In genomic region chr10:96450266-96450665, GRCm38 (mm10) we compare ENCODE assay signal across 16 mouse cellular contexts.
"Had no signal": no experiment of that assay in that cellular context is flagged by ENCODE, and none has a peak within 500 bp of the region (broad histone marks: within the 10 kb centered on the region; RNA-seq: fewer than 3 reads in every experiment).

No protein-coding gene starts in this region.

- DNase-seq: left cerebral cortex, postnatal 4 days; liver; liver, embryonic 13.5 days; liver, postnatal 0 days; lung, adult 2 months; lung, embryonic 14.5 days; lung, postnatal 10 days; lung, postnatal 14 days; lung, postnatal 36 days; lung, postnatal 4 days; midbrain, embryonic 14.5 days had no signal

- ATAC-seq: liver, embryonic 12.5 days; liver, postnatal 0 days; lung, postnatal 0 days; midbrain, embryonic 13.5 days; midbrain, embryonic 15.5 days; midbrain, embryonic 16.5 days had no signal
